Mouse (Mus musculus) layer of hippocampus, adult 8-10 months (tissue): Measurements from ENCODE around the gene Idua. TPM values are rescaled to one million over a fixed set of nuclear protein-coding genes. Genes with fewer than 3 reads are reported as not detected.
A peak's percentile ranks its signal among the peaks of the same experiment; 100 is the strongest.
"Not testable (repeated sequence)": the region's sequence is repeated elsewhere in the genome, so short reads cannot be mapped to it uniquely, and the experiment has no call there.

Source experiments
- DNase-seq, 2 experiments: peaks; one replicate each; pipeline ENCODE4 v3.0.0; 2022; ENCODE audit warnings: low spot score in 2 of 2
- total RNA-seq, 4 experiments: library from RNA; stranded (reverse); gene quantifications; 2 replicates each; pipeline ENCODE4 v1.2.4; 2022

Idua gene
- total RNA-seq: 10 to 100 TPM; 17.4 to 27.3 (median 22.4) TPM

DNA sequence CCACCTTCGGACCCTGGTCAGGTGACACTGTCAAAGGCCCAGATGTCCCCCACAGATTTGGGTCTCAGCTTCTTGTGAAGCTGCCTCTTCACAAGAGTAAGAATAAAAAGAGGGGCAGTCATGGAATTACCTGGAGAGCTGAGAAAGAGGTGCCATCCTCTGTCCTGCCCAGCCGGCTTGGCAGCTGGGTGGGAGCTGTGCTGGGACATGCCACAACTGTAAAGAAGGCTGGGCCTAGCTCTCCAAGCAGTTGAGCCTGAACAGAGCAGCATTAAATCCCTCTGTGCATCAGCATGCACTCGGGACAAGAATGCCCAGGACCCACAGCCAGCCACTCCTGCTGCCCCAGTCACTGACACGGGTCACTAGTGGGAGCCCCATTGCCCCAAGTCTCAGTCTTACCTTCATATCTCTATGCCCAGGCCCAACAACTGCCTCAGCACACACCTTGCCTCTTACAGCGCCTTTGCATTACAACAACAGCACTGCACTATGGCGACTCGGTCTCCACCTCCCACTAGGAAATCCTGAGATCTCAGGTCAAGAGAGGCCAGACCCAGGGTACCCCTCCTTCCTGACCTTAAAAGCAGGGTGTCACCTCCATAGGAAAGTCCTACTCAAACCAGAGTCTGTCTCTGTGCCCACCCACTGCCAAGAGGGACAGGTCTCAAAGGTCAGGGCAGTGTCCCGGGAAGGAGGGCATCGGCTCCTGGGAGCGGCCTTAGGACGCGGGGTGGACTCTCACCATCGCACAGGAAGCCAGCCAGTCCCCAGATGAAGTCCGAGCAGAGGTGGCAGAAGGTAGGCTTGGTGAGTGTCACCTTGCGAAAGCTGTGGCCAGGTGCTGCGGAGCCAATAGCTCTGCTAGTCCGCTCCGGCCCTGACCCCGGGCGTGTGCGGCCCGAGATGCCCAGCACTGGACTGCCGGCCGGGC lies at the start of gene Idua:
TSS of gene Idua (plus strand) at position 634 of the 934 bp plus-strand sequence.
- no peak for DNase-seq

DNA sequence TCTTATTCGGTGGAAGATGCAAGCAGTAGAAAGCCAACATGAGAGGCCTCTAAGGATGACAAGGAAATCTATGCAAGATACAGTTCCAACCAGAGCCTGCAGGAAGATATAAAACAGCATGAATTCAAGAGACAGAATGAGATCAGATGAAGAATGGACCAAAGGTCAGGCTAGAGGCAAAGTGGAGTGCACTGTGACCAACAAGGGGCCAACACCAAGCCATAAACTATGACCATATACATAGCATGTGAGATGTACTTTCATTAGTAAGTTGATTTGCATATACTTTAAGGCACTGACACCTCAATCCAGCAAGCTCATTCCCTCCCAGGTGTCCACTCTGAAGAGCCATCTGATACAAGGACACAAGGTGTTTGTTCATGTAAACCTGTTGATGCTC lies 49.7 kb upstream of the Idua start:
- DNase-seq: no peak

DNA sequence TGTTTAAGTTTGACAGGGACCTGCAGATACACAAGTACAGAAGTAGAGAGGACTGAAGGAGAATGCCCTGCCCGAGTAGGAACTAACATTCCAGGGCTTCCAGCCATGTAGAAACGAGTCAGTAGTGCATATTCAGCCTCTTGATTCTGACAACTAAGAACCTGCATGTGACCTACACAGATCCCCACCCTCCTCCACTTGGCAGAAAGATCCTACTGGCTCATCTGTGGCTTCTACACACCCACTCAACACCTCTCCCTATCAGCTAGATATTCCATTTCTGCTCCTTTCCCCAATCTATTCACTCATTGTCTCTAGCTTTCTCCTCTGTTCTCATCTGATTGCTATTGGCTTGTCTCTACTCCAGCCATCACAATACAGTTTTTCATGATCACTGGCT lies 38.3 kb upstream of the Idua start:
- DNase-seq: no peak

DNA sequence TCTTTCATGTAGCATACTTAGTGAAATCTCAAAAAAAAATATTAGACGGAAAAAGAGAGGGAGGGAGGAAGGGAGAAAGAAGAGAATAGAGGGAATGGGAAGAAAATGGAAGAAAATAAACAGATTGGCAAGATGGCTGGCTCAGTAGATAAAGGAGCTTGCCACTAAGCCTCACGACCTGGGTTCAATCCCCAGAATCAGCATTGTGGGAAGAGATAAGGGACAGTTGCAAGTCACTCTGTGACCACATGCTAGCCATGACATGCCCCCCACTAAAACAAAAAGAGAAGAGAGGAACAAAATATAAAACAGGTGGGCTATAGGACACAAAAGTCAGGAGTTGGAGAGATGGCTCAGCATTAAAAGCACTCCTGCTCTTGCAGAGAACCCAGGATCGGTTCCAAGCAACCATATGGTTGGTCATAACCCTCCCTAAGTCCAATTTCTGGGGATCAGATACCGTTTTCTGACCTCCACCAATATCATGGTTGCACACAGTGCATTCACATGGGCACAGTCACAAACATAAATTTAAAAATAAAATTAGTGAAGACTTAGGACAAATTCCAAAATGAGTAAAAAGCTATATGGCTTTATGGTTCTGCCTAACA lies 34.0 kb upstream of the Idua start:
- DNase-seq: no peak

DNA sequence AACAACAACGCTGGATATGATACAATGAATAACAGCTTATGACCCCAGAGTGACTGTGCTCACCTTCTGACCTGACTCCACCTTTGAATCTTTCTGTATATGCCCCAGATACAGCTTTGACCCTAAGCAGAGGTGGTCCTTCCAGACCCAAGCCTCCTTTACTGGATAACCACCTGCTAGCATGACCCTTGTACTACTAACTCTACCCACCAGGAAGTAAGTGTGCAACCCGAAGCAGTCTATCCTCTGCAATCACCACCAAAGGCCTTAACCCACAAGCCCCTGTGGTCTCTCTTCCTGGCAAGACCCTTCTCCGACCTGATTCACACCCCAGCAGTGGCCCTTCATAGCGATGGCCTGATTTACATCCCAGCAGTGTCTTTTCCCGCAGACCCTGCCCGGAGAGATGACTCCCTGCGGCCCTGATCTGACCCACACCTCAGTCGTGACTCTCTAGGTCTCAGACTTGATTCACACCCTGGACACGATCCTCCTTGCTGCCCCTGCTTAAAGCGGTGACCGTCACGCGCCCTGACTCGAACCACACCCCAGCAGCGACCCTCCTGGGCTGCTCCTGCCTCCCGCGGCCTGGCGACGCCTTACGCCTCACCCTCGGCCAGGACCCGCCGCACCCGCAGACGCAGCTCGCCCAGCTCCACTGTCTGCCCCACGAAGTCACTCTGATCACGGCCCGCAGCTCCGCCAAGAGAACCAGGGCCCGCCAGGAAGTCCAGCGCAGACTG lies 31.1 kb upstream of the Idua start:
- DNase-seq: no peak

DNA sequence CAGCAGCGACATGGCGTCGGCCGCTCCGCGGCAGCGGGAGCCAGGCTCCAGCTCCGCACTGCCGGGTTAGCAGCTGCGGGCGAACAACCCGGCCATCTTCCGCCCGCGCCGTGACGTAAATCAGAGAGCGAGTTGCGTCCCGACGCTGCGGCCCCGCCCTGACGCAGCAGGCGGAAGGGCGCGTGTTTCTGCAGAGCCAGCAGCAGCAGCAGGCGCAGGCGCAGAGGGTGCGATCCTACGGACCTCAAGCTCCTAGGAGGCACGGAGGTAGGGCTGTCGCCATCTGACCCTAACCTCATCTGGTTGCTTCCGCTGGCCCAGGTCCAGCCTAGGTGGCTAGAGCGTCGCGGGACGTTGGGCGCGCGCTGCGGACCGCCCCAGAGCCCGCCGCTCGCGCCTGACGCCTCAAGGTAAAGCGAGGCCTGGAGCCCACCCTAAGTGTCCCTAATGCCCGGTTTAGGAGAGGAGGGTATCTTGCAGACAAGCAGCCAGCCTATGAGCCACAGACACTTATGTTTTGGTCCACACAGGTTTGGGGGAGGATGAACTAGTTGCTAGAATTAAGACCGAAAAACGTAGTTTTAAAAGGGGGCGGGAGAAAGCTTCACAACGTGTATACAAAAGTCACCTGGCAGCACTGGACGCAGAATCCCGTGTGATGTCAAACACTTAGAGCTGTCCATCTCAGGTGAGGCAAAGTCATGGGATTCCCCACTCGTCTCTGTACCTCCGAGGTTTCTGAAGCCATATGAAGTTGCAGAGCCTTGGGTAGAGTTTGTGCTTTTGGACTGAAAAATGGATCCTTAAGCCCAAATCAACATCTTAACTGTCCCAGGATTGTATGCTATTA lies 30.3 kb upstream of the Idua start, which contains the start of the genes Gak and Tmem175:
TSS of gene Gak (minus strand) at position 122 of the 850 bp plus-strand sequence.
TSS of gene Tmem175 (plus strand) at position 137 of the 850 bp plus-strand sequence.
- DNase-seq: peak; percentile 87 to 90

DNA sequence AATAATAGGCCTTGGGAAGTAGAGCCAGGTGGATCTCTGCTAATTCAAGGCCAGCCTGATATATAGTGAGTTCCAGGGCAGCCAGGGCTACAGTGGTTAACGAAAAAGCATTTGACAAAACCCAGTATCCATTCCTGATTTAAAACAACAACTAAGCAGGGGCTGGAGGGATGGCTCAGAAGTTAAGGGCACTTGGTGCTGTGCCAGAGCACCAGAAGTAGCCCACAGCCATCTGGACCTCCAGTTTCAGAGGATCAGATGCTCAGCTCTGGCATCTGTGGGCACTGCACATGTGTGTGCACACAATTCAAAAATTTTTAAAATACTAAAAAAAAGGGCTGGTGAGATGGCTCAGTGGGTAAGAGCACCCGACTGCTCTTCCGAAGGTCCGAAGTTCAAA lies 26.5 kb upstream of the Idua start:
- no peak for DNase-seq

DNA sequence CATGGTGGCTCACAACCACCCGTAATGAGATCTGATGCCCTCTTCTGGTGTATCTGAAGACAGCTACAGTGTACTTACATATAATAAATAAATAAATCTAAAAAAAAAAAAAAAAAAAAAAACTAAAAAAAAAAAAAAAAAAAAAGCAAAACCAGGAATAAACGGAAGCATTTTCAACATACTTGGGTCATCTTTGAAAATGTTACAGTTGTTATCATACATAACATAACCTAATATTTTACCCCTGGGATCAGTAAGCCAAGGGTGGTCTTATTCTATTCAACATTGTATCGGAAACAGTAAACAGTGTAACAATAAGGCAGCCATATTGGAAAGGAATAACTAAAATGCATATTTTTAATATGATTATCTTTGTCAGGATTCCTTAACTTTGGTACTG lies 26.0 kb upstream of the Idua start:
- DNase-seq: not testable (repeated sequence)

DNA sequence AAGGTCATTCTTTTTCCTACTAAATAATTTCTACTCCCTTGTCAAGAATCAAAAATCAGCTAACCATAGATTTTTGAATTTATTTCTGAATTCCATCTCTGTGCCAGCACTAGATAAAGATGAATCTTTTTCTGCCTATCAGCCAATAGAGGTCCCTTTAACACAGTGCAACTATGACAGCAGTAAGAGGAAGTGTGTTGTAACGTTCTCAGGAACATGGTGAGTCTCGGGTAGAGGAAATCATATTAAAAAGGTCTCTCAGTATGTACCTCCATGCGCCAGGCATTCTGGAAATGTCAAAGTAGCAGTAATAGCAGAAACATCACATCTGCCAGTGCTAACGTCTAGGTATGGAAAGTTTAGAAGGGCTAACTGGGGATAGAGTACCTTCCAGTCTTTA lies 24.0 kb upstream of the Idua start:
- DNase-seq: no peak

DNA sequence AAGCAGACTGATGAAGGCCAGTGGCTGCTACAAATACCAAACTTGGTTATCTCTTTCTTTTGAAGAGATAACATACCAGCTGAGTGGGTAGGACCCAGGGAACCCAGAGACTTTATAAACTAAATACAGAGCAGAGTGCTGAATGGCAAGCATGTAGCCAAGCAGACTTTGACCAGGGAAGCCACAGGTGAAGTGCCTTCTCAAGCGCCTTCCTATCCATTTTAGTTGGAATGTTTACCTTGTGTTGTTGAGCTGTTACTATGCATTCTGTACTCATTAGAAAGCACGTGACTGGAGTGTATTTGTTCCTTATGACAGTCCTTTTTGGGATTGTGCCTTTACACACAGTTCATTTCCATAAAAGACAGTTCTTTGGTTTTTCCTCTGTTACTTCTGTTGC lies 16.5 kb upstream of the Idua start:
- no peak for DNase-seq

DNA sequence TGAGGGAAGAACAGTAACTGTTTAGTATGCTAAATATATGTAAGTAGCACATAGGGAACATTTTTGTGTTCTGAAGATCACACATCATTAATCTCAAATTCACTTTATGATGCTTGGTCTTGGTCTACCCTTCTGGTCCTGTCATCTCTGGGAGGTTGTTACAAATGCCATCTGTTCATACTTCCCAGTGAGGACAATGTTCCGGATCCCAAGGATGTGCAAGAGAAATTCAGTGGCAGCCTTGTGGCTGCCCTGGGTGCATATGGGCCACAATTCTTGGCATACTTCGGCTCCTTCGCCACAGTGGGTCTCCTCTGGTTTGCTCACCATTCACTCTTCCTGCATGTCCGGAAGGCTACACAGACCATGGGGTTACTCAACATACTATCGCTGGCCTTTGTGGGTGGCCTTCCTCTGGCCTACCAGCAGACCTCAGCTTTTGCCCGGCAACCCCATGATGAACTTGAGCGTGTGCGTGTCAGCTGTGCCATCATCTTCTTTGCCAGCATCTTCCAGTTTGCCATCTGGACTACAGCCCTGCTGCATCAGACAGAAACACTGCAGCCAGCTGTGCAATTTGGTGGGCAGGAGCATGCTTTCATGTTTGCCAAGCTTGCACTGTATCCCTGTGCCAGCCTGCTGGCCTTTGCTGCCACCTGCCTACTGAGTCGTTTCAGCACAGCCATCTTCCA lies 14.3 kb upstream of the Idua start:
- DNase-seq: no peak

DNA sequence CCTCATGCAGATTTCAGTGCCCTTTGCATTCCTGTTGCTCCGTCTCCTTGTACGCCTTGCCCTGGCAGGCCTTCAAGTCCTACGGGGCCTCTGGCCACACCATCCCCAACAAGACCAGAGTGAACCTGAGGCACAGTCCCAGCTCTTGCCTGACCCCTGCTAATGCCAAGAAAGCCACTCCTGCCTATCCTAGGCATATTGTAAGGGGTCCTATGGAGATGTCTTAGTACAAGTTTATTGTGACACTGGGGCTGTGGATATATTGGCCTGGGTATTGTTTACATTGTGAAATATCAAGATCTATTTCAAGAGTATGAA lies 13.8 kb upstream of the Idua start:
- no peak for DNase-seq

DNA sequence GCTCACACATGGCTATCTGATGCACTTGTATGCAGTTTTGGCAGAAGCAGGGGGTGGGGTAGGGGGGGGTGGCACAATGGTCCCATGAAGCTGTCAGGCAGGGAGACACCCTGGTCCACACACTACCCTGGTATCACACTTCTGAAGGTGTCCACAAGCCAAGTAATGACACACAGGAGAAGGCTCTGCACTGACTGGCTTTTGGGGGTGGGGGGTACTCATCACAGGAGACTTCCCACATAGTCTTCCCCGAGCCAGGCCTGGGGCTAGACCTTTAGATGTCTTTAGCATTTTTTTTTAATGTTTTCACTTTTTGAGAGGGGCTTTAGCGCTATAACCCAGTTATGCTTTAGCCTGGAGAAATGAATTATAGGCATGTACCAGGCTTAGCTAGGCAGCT lies 12.8 kb upstream of the Idua start:
- no peak for DNase-seq

DNA sequence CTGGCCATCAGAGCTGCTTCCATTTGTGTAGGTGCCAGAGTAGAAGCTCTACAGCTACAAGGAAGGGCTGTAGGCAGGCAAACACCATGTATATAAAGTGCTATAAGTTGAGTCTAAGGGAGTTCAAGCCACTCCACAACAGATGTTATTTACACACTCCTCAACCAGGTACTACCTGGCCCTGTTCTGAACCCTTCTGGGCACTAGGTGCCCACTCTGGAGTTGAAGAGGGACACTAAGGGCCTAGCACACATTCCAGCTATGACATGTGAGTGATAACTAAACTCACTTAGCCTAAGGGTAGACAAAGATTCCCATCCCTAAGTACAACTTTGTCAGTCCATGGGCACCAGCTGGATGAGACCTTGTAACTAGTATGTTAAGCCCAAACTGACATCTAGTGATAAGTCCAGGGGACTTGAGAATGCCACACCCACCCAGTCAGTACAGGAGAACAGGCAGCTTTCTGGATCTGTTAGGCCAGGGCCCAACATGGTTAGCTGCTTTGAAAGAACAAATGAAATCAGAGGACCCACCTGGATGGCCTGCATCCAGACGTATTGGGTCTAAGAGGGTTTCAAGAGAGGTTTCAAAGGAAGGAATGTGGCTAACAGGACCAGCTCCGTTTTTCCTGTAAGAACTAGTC lies 12.2 kb upstream of the Idua start:
- DNase-seq: no peak

DNA sequence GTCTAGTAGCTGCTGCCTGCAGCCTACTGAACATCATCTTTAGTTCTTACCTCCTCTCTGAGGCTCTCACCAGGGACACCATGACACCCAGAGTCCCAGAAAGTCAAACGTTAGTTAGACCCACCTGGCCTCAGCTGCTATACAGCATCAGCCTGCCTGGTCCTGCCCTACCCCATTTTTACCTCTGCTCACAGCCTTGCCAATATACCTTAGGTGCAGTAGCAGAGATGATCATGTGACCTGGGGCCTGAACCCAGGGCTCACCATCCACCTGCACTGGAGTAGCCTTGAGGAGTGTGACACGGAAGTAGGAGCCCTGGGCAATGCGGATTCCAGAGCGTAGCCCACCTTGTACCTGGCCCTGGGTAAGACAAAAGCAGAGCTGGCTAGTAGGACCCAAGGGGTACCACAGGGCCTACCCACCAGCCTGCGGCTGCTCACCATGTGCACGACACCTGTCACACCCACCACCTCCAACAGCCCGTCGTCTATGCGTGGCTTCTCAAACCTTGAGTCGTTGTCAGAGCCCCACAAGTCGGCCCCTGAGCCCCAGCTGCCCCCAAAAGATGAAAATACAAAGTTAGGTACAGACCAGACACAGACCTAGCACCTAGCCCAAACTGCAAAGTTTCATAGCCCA lies 11.1 kb upstream of the Idua start:
- no peak for DNase-seq

DNA sequence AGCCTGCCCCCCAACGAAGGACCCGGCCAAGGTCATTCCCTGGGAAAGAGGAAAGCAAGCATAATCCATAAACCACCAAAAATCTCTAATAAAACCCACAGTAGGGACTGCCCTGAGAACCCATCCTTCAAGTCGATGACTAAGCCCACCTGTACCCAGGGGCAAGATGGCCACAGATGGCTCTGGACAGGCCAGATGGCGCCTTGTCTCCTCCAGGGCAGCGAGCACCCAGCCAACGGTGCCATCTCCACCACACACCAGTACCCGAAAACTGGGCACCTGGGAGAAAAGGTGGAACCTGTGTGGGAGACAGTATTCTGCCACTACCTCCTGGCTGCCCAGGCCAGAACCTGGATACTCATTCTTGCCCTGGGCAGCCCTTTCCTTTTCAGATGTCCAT lies 9.8 kb upstream of the Idua start:
- no peak for DNase-seq

DNA sequence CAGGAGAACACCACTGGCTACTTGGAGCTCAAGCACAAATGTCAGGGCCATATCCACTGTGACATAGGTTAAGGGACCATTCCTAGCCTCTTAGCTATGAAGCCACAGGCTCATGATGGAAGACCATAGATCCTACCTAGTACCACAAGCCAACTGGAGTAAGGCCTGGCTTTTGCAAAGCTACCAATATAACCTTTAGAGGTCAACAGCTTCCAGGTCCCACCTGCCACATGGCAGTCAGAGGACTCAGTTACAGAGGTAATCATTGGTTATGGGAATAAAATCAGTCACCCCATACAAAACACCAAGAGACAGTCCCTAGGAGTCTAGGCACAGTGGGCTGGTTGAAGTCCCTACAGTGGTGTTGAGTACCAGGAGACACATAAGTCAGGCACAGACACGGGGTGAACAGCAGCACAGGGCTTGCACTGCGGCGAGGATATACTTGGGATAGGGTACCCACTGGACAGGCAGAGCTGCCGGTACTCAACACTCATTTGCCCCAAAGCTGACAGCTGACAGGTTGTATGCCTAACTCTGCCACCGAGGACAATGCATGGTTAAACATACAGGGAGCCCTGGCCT lies 8.9 kb upstream of the Idua start:
- no peak for DNase-seq

DNA sequence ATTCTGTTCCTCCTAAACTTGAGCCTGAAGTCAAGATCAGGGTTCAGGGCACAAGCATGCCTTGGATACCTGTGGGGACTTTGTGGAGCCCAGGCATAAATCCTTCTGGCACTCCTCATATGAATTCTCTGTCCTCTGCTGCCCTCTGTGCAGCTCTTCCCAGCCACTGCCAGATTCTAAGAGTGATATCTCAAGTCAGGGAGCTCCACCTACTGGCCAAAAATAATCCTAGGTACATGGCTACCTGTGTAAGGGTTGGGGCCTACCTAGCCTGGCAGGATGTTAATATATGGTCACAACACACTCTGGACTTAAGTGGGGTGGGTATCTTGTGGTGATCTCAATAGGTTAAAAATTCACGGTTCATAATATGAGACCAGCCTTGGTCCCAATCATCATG lies 8.3 kb upstream of the Idua start:
- no peak for DNase-seq

DNA sequence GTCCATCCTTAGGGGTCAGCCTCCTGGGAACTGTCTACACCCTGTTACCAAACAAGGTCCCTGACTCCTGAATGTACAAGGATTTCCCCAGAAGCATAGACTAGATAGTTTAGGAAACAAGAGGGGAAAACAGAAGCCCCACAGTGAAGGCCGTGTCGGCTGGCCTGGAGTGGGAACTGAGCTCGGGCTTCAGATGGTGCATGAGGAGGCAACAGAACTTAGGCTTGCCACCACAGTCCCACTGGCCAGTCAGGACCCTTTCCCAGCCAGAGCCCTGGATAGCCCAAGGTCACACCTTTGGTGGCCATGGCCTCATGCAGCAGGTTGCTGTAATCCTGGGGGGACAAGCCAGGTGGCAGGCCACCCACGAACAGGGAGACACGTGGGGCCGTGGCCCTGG lies 6.8 kb upstream of the Idua start:
- DNase-seq: no peak
